Mouse (Mus musculus) macrophage (primary cell): ENCODE results near the gene 1700001P01Rik. TPM values are rescaled to one million over a fixed set of nuclear protein-coding genes. Genes with fewer than 3 reads are reported as not detected.
"Not testable (repeated sequence)": the region's sequence is repeated elsewhere in the genome, so short reads cannot be mapped to it uniquely, and the experiment has no call there.

Source experiments
- H3K27ac ChIP-seq: fragments of 350-480 bp; formaldehyde crosslinking; 2 replicates; pipeline ENCODE4 v1.9.0; 2021
- H3K36me3 ChIP-seq: fragments of 350-480 bp; formaldehyde crosslinking; 2 replicates; pipeline ENCODE4 v1.9.0; 2021; ENCODE audit errors: inconsistent target
- H3K4me3 ChIP-seq: fragments of 350-480 bp; formaldehyde crosslinking; 2 replicates; pipeline ENCODE4 v1.9.0; 2021; ENCODE audit errors: inconsistent target
- H3K79me2 ChIP-seq: fragments of 350-480 bp; formaldehyde crosslinking; 2 replicates; pipeline ENCODE4 v1.9.0; 2021; ENCODE audit errors: inconsistent target
- WGBS: methylation state at CpG from one replicate; pipeline ENCODE4 v1.1.7; 2026; ENCODE audit warnings: inconsistent platforms; ENCODE audit not compliant: missing documents; 5-methylcytosine and 5-hydroxymethylcytosine counted together
- polyA plus RNA-seq: library from polyadenylated mRNA; stranded (reverse); fragments of 250-400 nt; gene quantifications from 3 replicates; pipeline ENCODE4 v1.2.4, GENCODE M21; 2018; ENCODE audit warnings: inconsistent platforms

The 1700001P01Rik gene
- polyA plus RNA-seq, 1 experiment from 2014 or later = not detected

- 86% methylated on average over 1 of the region's 2 CpGs for WGBS
- not testable (repeated sequence) for H3K36me3 ChIP-seq, H3K79me2 ChIP-seq, H3K4me3 ChIP-seq, H3K27ac ChIP-seq
Measured at GRCm38 (mm10) chr11:97790778-97791438, 15.2 kb upstream of the 1700001P01Rik start.

GRCm38 (mm10) chr11:97789727-97790126 is 14.0 kb upstream of the 1700001P01Rik start:
- 89% methylated on average over 5 of the region's 5 CpGs for WGBS
- H3K79me2 ChIP-seq = no peaks in the 10 kb centered on the region
- no peak overlapping the region for H3K4me3 ChIP-seq
- H3K36me3 ChIP-seq = no peaks in the 10 kb centered on the region
- H3K27ac ChIP-seq = no peak overlapping the region

GRCm38 (mm10) chr11:97787961-97788360 is 12.2 kb upstream of the 1700001P01Rik start:
- Histone ChIP-seq H3K36me3 (no peaks in the 10 kb centered on the region), H3K4me3 (no peak overlapping the region), H3K79me2 (no peaks in the 10 kb centered on the region), H3K27ac (no peak overlapping the region)
- WGBS = 86% methylated on average over 1 of the region's 3 CpGs

- Histone ChIP-seq H3K4me3 (peak overlapping the region; percentile 87), H3K79me2 (peaks cover 38% of the 10 kb centered on the region), H3K36me3 (peaks cover 26% of the 10 kb centered on the region), H3K27ac (peak overlapping the region; percentile 77)
- 0% methylated on average over 10 of the region's 10 CpGs for WGBS
Measured at GRCm38 (mm10) chr11:97782564-97782895, 6.8 kb upstream of the 1700001P01Rik start.

GRCm38 (mm10) chr11:97781832-97782563 is 6.3 kb upstream of the 1700001P01Rik start, which contains the start of gene Rpl23:
Gene Rpl23 (minus strand): TSS chr11:97782437.
- peak within 1 kb of the TSS; percentile 77 for H3K27ac ChIP-seq
- WGBS = 2% methylated on average over 67 of the region's 67 CpGs
- H3K36me3 ChIP-seq = peaks cover 31% of the 10 kb centered on the region
- peak within 1 kb of the TSS; percentile 87 for H3K4me3 ChIP-seq
- H3K79me2 ChIP-seq = peaks cover 38% of the 10 kb centered on the region

GRCm38 (mm10) chr11:97781478-97781831 is 5.7 kb upstream of the 1700001P01Rik start:
- Histone ChIP-seq H3K27ac (peak overlapping the region; percentile 77), H3K4me3 (peak overlapping the region; percentile 87), H3K79me2 (peaks cover 38% of the 10 kb centered on the region), H3K36me3 (peaks cover 35% of the 10 kb centered on the region)
- 0% methylated on average over 11 of the region's 11 CpGs for WGBS

- no peak overlapping the region for H3K27ac ChIP-seq
- peak overlapping the region; percentile 87; the same call in 1 of the 2 replicates for H3K4me3 ChIP-seq
- peaks cover 35% of the 10 kb centered on the region for H3K36me3 ChIP-seq
- H3K79me2 ChIP-seq = peaks cover 38% of the 10 kb centered on the region
- 58% methylated on average over 2 of the region's 2 CpGs for WGBS
Measured at GRCm38 (mm10) chr11:97779968-97780701, 4.4 kb upstream of the 1700001P01Rik start.

- peaks cover 35% of the 10 kb centered on the region for H3K36me3 ChIP-seq
- WGBS = 80% methylated on average over 1 of the region's 1 CpGs
- no peak overlapping the region for H3K27ac ChIP-seq
- H3K79me2 ChIP-seq = peaks cover 38% of the 10 kb centered on the region
- H3K4me3 ChIP-seq = no peak overlapping the region
Measured at GRCm38 (mm10) chr11:97778918-97779317, 3.2 kb upstream of the 1700001P01Rik start.

GRCm38 (mm10) chr11:97777129-97777529 is 1.4 kb upstream of the 1700001P01Rik start:
- Histone ChIP-seq H3K4me3 (no peak overlapping the region), H3K27ac (no peak overlapping the region), H3K79me2 (peaks cover 37% of the 10 kb centered on the region), H3K36me3 (peaks cover 35% of the 10 kb centered on the region)
- 60% methylated on average over 2 of the region's 2 CpGs for WGBS

GRCm38 (mm10) chr11:97776497-97777128 is 895 bp upstream of the 1700001P01Rik start:
- Histone ChIP-seq H3K79me2 (peaks cover 32% of the 10 kb centered on the region), H3K4me3 (no peak overlapping the region), H3K36me3 (peaks cover 35% of the 10 kb centered on the region), H3K27ac (no peak overlapping the region)
- WGBS = 98% methylated on average over 5 of the region's 5 CpGs

GRCm38 (mm10) chr11:97775186-97775585 is 532 bp downstream of the 1700001P01Rik start:
- Histone ChIP-seq H3K79me2 (peaks cover 18% of the 10 kb centered on the region), H3K4me3 (no peak overlapping the region), H3K36me3 (peaks cover 29% of the 10 kb centered on the region), H3K27ac (no peak overlapping the region)
- WGBS = 80% methylated on average over 13 of the region's 13 CpGs

GRCm38 (mm10) chr11:97771410-97771809 is 4.3 kb downstream of the 1700001P01Rik start:
- Histone ChIP-seq H3K4me3 (no peak overlapping the region), H3K27ac (no peak overlapping the region), H3K36me3 (no peaks in the 10 kb centered on the region; the same call in 1 of the 2 replicates), H3K79me2 (peaks cover under 1% of the 10 kb centered on the region; the same call in 1 of the 2 replicates)
- 60% methylated on average over 14 of the region's 14 CpGs for WGBS

- WGBS = 24% methylated on average over 2 of the region's 2 CpGs
- H3K36me3 ChIP-seq = no peaks in the 10 kb centered on the region
- no peak overlapping the region for H3K4me3 ChIP-seq
- peaks cover 18% of the 10 kb centered on the region for H3K79me2 ChIP-seq
- H3K27ac ChIP-seq = no peak overlapping the region
Measured at GRCm38 (mm10) chr11:97769704-97770103, 6.0 kb downstream of the 1700001P01Rik start.

- under 1% methylated on average over 38 of the region's 38 CpGs for WGBS
Measured at GRCm38 (mm10) chr11:97766154-97766881, 9.4 kb downstream of the 1700001P01Rik start, which contains the start of gene Cwc25. Gene Cwc25 (minus strand): TSS chr11:97766556.

More at GRCm38 (mm10) chr11:97766154-97766881, 9.4 kb downstream of the 1700001P01Rik start, which contains the start of gene Cwc25:
- Histone ChIP-seq H3K27ac (peak within 1 kb of the TSS; percentile 75), H3K79me2 (peaks cover 51% of the 10 kb centered on the region), H3K4me3 (peak within 1 kb of the TSS; percentile 100), H3K36me3 (peaks cover 28% of the 10 kb centered on the region)
